Mouse (Mus musculus): ENCODE measurements around the gene Svs3a. TPM values are rescaled to one million over a fixed set of nuclear protein-coding genes. Genes with fewer than 3 reads are reported as not detected.
A peak's percentile ranks its signal among the peaks of the same experiment; 100 is the strongest.
"Not testable (repeated sequence)": the region's sequence is repeated elsewhere in the genome, so short reads cannot be mapped to it uniquely, and the experiment has no call there.

Svs3a gene
- not detected in 2 replicates for polyA plus RNA-seq (2015; fragmentation: Nextera tagmentation; extraction: Ambion mirVana)

GRCm38 (mm10) chr2:164288968-164289367, at the start of gene Svs3a:
Svs3a (plus strand) TSS chr2:164289268.
- H3K9ac ChIP-seq; H3K9me3 ChIP-seq (replicated peaks); H3K4me2 ChIP-seq; ATAC-seq (ENCODE audit: insufficient read depth); H3K27me3 ChIP-seq; H3K36me3 ChIP-seq (replicated peaks); H3K4me1 ChIP-seq (replicated peaks); H3K27ac ChIP-seq (replicated peaks); H3K4me3 ChIP-seq (replicated peaks): not testable (repeated sequence)
- 65% methylated on average over 1 of the region's 1 CpGs for WGBS (ENCODE audit: insufficient replicate concordance)

GRCm38 (mm10) chr2:164256540-164256939, 32.5 kb upstream of the Svs3a start, which contains the start of gene Svs3b:
Svs3b (minus strand) TSS chr2:164256640.
- not testable (repeated sequence) for H3K9me3 ChIP-seq (replicated peaks); H3K27me3 ChIP-seq; H3K4me1 ChIP-seq (replicated peaks); H3K27ac ChIP-seq (replicated peaks); H3K36me3 ChIP-seq (replicated peaks); H3K4me2 ChIP-seq; ATAC-seq (ENCODE audit: insufficient read depth); H3K9ac ChIP-seq; H3K4me3 ChIP-seq (replicated peaks)
- 50% methylated on average over 1 of the region's 1 CpGs for WGBS (ENCODE audit: insufficient replicate concordance)

GRCm38 (mm10) chr2:164278359-164278758, 10.7 kb upstream of the Svs3a start, which contains the start of gene Svs4:
Svs4 (minus strand) TSS chr2:164278459.
- no peak within 1 kb of the TSS for H3K4me2 ChIP-seq

GRCm38 (mm10) chr2:164312599-164312998, 23.5 kb downstream of the Svs3a start:
- 68% methylated on average over 5 of the region's 5 CpGs for WGBS (ENCODE audit: insufficient replicate concordance)
- no peak overlapping the region for H3K9ac ChIP-seq
- no peak for ATAC-seq (ENCODE audit: insufficient read depth)

More at GRCm38 (mm10) chr2:164278359-164278758, 10.7 kb upstream of the Svs3a start, which contains the start of gene Svs4:
- WGBS (ENCODE audit: insufficient replicate concordance): 75% methylated on average over 4 of the region's 4 CpGs
- no peaks in the 10 kb centered on the region for H3K4me1 ChIP-seq (replicated peaks)
- H3K36me3 ChIP-seq (replicated peaks): no peaks in the 10 kb centered on the region
- H3K9me3 ChIP-seq (replicated peaks): no peaks in the 10 kb centered on the region
- H3K27me3 ChIP-seq: no peaks in the 10 kb centered on the region
- H3K27ac ChIP-seq (replicated peaks): no peak within 1 kb of the TSS
- ATAC-seq (ENCODE audit: insufficient read depth): no peak
- no peak within 1 kb of the TSS for H3K9ac ChIP-seq
- no peak within 1 kb of the TSS for H3K4me3 ChIP-seq (replicated peaks)

GRCm38 (mm10) chr2:164315460-164315859, 26.4 kb downstream of the Svs3a start:
- H3K9me3 ChIP-seq (replicated peaks); H3K36me3 ChIP-seq (replicated peaks); H3K27me3 ChIP-seq; H3K27ac ChIP-seq (replicated peaks); H3K4me2 ChIP-seq; H3K4me1 ChIP-seq (replicated peaks); ATAC-seq (ENCODE audit: insufficient read depth); H3K9ac ChIP-seq; H3K4me3 ChIP-seq (replicated peaks): not testable (repeated sequence)

More at GRCm38 (mm10) chr2:164312599-164312998, 23.5 kb downstream of the Svs3a start:
- Histone ChIP-seq H3K9me3 (replicated peaks) (no peaks in the 10 kb centered on the region), H3K4me1 (replicated peaks) (no peaks in the 10 kb centered on the region), H3K27me3 (no peaks in the 10 kb centered on the region), H3K4me3 (replicated peaks) (no peak overlapping the region), H3K27ac (replicated peaks) (no peak overlapping the region), H3K4me2 (no peak overlapping the region), H3K36me3 (replicated peaks) (no peaks in the 10 kb centered on the region)

GRCm38 (mm10) chr2:164316451-164316850, 27.4 kb downstream of the Svs3a start, which contains the start of gene Svs6:
Svs6 (plus strand) TSS chr2:164316751.
- ATAC-seq (ENCODE audit: insufficient read depth); H3K27ac ChIP-seq (replicated peaks); H3K9me3 ChIP-seq (replicated peaks); H3K36me3 ChIP-seq (replicated peaks); H3K27me3 ChIP-seq; H3K9ac ChIP-seq; H3K4me3 ChIP-seq (replicated peaks); H3K4me2 ChIP-seq; H3K4me1 ChIP-seq (replicated peaks): not testable (repeated sequence)
- WGBS (ENCODE audit: insufficient replicate concordance): 38% methylated on average over 1 of the region's 1 CpGs

GRCm38 (mm10) chr2:164320983-164321382, 31.9 kb downstream of the Svs3a start:
- ATAC-seq (ENCODE audit: insufficient read depth): peak; percentile 42; the same call in 1 of the 2 replicates
- H3K9me3 ChIP-seq (replicated peaks): no peaks in the 10 kb centered on the region

GRCm38 (mm10) chr2:164332440-164332839, 43.4 kb downstream of the Svs3a start, which contains the start of gene Svs5:
Svs5 (plus strand) TSS chr2:164332740.
- H3K4me2 ChIP-seq; H3K9me3 ChIP-seq (replicated peaks); H3K9ac ChIP-seq; ATAC-seq (ENCODE audit: insufficient read depth); H3K4me3 ChIP-seq (replicated peaks); H3K27ac ChIP-seq (replicated peaks); H3K27me3 ChIP-seq; H3K36me3 ChIP-seq (replicated peaks); H3K4me1 ChIP-seq (replicated peaks): not testable (repeated sequence)
- WGBS (ENCODE audit: insufficient replicate concordance): 37% methylated on average over 3 of the region's 3 CpGs

More at GRCm38 (mm10) chr2:164320983-164321382, 31.9 kb downstream of the Svs3a start:
- no peaks in the 10 kb centered on the region for H3K27me3 ChIP-seq
- no peak overlapping the region for H3K9ac ChIP-seq
- H3K4me3 ChIP-seq (replicated peaks): no peak overlapping the region
- H3K4me2 ChIP-seq: no peak overlapping the region
- no peaks in the 10 kb centered on the region for H3K36me3 ChIP-seq (replicated peaks)
- no peaks in the 10 kb centered on the region for H3K4me1 ChIP-seq (replicated peaks)
- H3K27ac ChIP-seq (replicated peaks): no peak overlapping the region
- WGBS (ENCODE audit: insufficient replicate concordance): 63% methylated on average over 6 of the region's 6 CpGs

Other genes starting within 250 kb of the Svs3a start
- gene Stk4, start 218.9 kb upstream of the Svs3a start, polyA plus RNA-seq (2015; fragmentation: Nextera tagmentation; extraction: Ambion mirVana): 12.4 and 14.3 TPM in 2 replicates
- 19.1 and 20.9 TPM in 2 replicates for gene Tomm34, start 218.1 kb upstream of the Svs3a start, polyA plus RNA-seq (2015; fragmentation: Nextera tagmentation; extraction: Ambion mirVana)
- not detected in 2 replicates for gene Kcns1, start 118.2 kb upstream of the Svs3a start, polyA plus RNA-seq (2015; fragmentation: Nextera tagmentation; extraction: Ambion mirVana)
- gene Wfdc5, start 106.5 kb upstream of the Svs3a start, polyA plus RNA-seq (2015; fragmentation: Nextera tagmentation; extraction: Ambion mirVana): not detected in 2 replicates
- gene Wfdc12, start 98.7 kb upstream of the Svs3a start, polyA plus RNA-seq (2015; fragmentation: Nextera tagmentation; extraction: Ambion mirVana): not detected in 2 replicates
- gene Wfdc15a, start 89.1 kb upstream of the Svs3a start, polyA plus RNA-seq (2015; fragmentation: Nextera tagmentation; extraction: Ambion mirVana): not detected in 2 replicates
- 0.22 TPM in 1 of 2 replicates, not detected in the other for gene Wfdc15b, start 67.6 kb upstream of the Svs3a start, polyA plus RNA-seq (2015; fragmentation: Nextera tagmentation; extraction: Ambion mirVana)
- gene Svs2, start 50.8 kb upstream of the Svs3a start, polyA plus RNA-seq (2015; fragmentation: Nextera tagmentation; extraction: Ambion mirVana): not detected in 2 replicates
- gene Svs3b, start 32.6 kb upstream of the Svs3a start, polyA plus RNA-seq (2015; fragmentation: Nextera tagmentation; extraction: Ambion mirVana): not detected in 2 replicates
- not detected in 2 replicates for gene Svs4, start 10.8 kb upstream of the Svs3a start, polyA plus RNA-seq (2015; fragmentation: Nextera tagmentation; extraction: Ambion mirVana)
- not detected in 2 replicates for gene Svs6, start 27.5 kb downstream of the Svs3a start, polyA plus RNA-seq (2015; fragmentation: Nextera tagmentation; extraction: Ambion mirVana)
- gene Svs5, start 43.5 kb downstream of the Svs3a start, polyA plus RNA-seq (2015; fragmentation: Nextera tagmentation; extraction: Ambion mirVana): not detected in 2 replicates
- 21.3 and 24.2 TPM in 2 replicates for gene Slpi, start 99.8 kb downstream of the Svs3a start, polyA plus RNA-seq (2015; fragmentation: Nextera tagmentation; extraction: Ambion mirVana)
- 0.07 and 0.63 TPM in 2 replicates for gene Rbpjl, start 113.9 kb downstream of the Svs3a start, polyA plus RNA-seq (2015; fragmentation: Nextera tagmentation; extraction: Ambion mirVana)
- 0.28 and 0.32 TPM in 2 replicates for gene Matn4, start 115.9 kb downstream of the Svs3a start, polyA plus RNA-seq (2015; fragmentation: Nextera tagmentation; extraction: Ambion mirVana)
- gene Sdc4, start 154.6 kb downstream of the Svs3a start, polyA plus RNA-seq (2015; fragmentation: Nextera tagmentation; extraction: Ambion mirVana): 55.0 and 63.3 TPM in 2 replicates
- 27.1 and 29.7 TPM in 2 replicates for gene Sys1, start 167.7 kb downstream of the Svs3a start, polyA plus RNA-seq (2015; fragmentation: Nextera tagmentation; extraction: Ambion mirVana)
- gene Gm20458, start 171.7 kb downstream of the Svs3a start, polyA plus RNA-seq (2015; fragmentation: Nextera tagmentation; extraction: Ambion mirVana): 5.0 TPM in 1 of 2 replicates, not detected in the other
- not detected in 2 replicates for gene Trp53tg5, start 184.5 kb downstream of the Svs3a start, polyA plus RNA-seq (2015; fragmentation: Nextera tagmentation; extraction: Ambion mirVana)
- 2.2 and 6.2 TPM in 2 replicates for gene Dbndd2, start 196.8 kb downstream of the Svs3a start, polyA plus RNA-seq (2015; fragmentation: Nextera tagmentation; extraction: Ambion mirVana)
- 23.6 and 25.9 TPM in 2 replicates for gene Pigt, start 208.3 kb downstream of the Svs3a start, polyA plus RNA-seq (2015; fragmentation: Nextera tagmentation; extraction: Ambion mirVana)